Mouse (Mus musculus) mesoderm, embryonic 11.5 days (tissue): ENCODE measurements around the gene Abcc9.
A peak's percentile ranks its signal among the peaks of the same experiment; 100 is the strongest.

Experiments
- DNase-seq: peaks from one replicate; pipeline ENCODE4 v3.0.0-alpha.2; 2012; ENCODE audit warnings: low read depth, low spot score

Gene Abcc9

GRCm38 (mm10) chr6:142614324-142614723, 87.8 kb downstream of the Abcc9 start:
- no peak for DNase-seq

GRCm38 (mm10) chr6:142612366-142612765, 89.7 kb downstream of the Abcc9 start:
- DNase-seq, result no peak

GRCm38 (mm10) chr6:142609401-142610373, 92.4 kb downstream of the Abcc9 start:
- no peak for DNase-seq

DNA sequence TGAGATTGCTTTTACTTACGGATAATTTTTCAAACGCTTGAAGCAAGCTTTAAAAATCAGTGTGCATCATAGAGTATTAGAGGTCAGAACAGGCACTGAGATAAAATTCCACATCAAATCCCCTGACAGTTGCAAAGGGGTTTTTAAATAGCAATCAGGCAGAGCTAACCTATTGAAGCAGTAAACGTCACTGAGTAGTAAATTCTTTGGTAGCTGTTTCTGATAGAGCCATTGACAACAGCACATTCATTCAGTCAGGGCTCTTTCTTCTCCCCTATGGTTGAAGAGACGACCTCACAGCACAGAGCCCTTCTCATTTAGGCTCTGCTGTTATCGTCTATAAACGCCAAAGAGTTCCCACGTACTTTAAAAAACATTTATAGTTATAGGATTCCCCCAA, 95.0 kb downstream of the Abcc9 start:
- no peak for DNase-seq

- DNase-seq, result no peak
Measured at GRCm38 (mm10) chr6:142602772-142603171, 99.3 kb downstream of the Abcc9 start.

DNA sequence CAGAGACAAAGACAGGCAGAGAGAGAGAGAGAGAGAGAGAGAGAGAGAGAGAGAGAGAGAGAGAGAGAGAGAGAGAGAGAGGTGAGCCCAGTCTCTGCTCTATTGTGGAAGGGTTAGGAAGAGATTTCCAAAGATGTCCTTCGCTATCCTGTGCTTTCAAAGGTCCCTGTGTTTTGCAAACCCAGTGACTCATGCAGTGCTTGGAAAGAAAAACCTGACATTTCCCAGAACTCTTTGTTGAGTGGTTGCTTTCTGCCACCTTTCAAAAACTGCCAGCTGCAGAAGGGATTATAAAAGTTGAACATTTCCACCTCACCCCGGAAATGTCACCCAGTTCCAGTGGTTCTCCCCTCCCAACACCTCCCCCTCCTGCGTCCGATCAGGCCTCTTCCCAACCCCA, 123.3 kb downstream of the Abcc9 start:
- DNase-seq, result no peak

DNA sequence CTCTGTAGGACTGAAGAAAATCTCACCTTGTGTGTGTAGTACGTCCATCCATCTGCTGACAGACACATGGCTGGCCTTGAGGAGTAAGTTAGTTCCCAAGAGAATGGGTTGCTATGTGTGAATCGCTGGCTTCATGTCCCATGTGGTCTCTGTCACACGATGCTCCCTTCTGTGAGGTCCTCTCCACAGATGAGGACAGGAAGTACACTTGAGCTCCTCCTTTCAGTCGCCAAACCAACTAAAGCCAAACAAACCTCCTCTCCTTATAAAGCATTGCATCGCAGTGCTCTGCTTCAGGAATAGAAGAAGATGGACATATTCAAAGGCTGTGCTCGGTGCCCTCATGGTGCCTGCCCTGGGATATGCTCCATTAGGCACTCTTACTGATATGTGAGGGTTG, 124.3 kb downstream of the Abcc9 start:
- DNase-seq, result no peak

DNA sequence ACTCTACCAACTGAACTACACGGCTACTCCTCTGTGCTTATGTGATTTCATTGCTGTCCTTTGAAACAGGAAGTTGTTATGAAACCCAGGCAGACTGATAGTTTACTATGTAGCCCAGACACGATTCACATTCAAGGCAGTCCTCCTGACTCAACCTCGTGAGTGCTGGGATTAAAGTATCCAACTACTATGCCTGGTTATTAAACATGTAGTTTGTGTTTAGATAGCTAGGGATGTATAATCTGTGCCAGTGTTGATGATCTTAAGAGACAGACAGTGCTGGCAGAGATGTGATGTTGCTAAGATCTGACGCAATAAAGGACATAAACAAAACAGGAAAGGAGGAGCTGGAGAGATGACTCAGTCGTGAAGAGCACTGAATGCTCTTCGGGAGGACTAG, 129.2 kb downstream of the Abcc9 start:
- no peak for DNase-seq

DNA sequence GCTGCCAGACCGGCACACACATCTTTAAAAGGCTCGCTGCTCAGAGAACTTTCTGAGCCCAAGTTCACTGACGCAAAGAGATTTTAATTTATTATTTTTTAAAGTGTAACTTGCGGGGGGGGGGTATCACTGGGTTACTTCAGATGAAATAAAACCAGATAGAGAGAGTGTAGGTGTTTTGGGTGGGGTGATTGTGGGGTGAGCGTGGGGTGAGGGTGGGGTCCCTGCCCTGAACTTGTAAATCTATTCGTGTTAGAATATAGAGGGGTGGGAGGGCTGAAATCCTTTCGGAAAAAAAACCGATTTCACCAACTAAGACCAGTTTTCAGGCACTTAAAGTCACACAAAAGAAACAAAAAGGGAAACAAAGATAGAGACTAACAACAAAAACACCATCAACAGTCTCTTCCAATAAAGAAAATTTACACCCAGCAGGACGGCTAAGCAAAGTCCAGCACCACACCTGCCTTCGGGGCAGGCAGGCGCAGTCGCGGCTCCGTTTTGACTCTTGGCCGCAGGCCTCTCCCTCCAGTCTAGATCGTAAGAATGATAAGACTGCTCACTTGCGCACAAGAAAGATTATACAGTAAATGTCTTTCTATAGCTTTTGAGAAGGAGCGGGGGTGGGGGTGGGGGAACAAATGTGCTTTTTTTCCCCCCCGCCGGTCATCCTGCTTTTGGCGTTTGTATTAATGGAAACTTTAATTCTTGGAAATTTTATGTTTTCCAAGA, 130.3 kb downstream of the Abcc9 start:
- peak; percentile 13 for DNase-seq

- DNase-seq, result peak; percentile 62
Measured at GRCm38 (mm10) chr6:142571055-142571618, 131.0 kb downstream of the Abcc9 start, which contains the start of gene Kcnj8. TSS of gene Kcnj8 (minus strand) at chr6:142571614.

GRCm38 (mm10) chr6:142570046-142570770, 131.9 kb downstream of the Abcc9 start:
- DNase-seq, result peak; percentile 36

- no peak for DNase-seq
Measured at GRCm38 (mm10) chr6:142568713-142569357, 133.3 kb downstream of the Abcc9 start.

DNA sequence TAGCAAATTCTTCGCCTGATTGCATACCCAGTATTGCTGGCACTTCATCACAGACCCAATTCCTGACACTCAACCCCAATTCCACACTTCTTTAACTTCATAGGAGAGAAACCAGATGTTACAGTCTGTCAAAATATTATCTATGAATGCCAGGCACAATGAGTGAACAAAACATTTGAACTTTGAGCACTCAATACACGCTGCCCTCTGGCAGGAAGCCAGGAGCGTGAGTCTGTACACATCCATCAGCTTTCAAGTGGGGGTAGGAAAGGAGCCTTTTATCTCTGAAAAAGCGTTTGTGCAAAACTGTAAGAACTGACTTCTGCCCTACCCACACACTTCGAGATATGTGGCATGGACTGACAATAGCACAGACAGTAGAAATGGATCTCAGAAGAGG, 134.7 kb downstream of the Abcc9 start:
- peak; percentile 70 for DNase-seq

DNA sequence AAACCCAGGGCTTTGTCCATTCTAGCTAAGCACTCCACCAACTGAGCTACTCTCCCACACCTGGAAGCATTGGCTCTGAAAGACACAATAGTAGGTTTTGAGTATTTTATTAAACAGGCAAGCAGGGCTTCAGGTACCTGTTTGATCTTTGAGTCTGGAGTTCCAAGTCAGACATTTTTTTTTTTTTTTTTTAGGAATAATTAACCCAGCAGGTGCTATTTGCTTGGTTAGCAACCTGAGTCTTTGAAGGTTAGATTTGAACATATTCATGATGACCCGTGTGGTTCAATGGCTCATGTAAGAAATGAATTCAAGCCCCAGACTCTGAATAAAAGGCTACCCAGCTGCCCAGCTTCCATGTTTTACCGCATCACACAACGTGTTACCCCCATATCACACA, 137.4 kb downstream of the Abcc9 start:
- DNase-seq, result no peak

DNA sequence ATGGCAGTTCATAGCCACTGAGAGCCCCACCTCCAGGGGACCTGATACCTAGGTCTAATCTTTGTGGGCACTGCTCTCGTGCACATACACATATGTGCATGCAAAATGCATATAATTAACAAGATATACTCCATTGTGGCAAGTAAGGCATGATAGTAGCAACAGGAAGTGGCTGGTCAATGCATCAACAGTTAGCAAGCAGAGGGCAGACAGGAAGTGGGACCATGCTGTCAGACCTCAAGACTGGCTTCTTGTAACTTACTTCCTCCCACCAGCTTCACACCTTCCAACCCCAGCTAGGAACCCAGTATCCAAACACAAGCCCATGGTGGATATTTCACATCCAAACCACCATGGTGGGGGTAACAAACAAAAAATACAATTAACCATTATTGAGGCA, 141.0 kb downstream of the Abcc9 start:
- no peak for DNase-seq

DNA sequence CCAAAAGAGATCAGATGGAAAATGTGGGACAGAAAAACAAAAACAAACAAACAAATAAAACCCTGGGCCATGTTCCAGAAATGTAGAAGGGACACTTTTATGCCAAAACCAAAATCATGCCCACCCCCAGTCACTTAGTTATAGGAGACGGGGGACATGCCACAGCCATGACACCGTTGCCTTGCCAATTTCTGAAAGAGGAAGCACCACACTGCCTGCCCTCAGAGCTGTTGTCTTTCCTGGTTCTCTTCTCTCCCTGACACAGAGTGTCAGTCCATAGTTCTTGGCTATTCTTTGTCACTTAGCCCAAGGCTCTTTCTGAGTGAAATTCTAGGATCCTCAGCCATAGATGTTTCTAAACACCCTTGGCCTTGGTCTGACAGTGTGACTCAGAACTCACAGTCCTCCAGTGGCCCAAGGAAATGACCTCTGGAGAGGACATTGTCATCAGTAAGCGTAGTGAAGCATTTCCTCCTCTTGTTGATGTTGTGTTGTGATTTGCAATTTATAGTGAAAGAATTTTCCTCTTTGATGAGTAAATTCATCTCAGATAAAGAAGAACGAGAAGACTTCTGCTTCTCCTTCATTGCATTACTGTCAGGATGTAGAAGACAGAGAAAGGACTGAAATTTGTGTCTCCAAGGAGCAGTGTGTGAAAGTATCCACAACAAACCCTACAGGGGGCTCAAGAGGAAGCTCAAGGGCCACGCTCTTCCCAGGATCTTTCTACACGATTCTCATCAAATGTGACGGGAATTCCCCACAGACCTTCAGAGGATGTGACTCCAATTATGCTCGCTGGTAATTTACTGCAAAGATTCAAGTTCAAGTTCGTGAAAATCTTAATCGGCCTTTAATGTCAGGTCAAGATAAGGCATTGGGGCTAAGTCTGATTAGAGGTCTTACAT, 143.1 kb downstream of the Abcc9 start:
- no peak for DNase-seq

- DNase-seq, result no peak
Measured at GRCm38 (mm10) chr6:142558076-142558475, 144.0 kb downstream of the Abcc9 start.

DNA sequence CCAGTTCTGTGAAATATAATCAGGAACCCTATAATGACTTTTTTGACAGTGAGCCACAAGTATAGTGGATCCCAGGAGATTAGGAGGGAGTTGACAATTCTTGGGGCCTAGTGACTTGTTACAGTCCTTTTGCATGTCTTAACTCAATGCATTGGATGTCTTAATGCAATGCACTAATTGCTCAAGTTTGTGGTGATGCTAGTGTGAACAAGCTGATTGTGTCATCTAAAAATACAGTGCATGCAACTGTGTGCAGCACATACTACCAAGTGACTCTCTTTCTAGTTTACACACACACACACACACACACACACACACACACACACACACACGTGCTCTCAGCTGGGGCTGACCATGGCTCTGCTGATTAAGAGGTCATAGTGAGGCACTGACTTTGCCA, 146.1 kb downstream of the Abcc9 start:
- no peak for DNase-seq

- no peak for DNase-seq
Measured at GRCm38 (mm10) chr6:142551482-142551881, 150.6 kb downstream of the Abcc9 start.

DNA sequence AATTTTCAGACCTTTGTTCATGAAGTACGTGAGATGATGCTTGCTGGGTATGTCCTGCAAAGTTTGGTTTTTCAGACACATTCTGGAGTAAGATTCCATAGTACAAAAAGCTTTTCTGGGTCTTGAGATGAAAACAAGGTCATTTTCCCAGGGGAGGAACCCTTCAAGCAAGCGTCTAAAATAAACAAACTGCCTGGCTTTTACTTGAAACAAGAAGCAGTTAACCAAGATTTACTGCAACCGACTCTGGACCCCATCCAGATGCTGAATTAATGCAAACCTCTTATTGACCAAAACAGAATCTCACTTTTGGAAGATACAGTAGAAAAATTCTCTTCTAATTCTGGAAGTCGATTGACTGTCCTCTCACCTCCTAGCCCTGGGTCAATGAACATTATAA, 151.2 kb downstream of the Abcc9 start:
- no peak for DNase-seq
